Mouse (Mus musculus): ENCODE results near the gene Gm6370.
"Not testable (repeated sequence)": the region's sequence is repeated elsewhere in the genome, so short reads cannot be mapped to it uniquely, and the experiment has no call there.

The Gm6370 gene

DNA sequence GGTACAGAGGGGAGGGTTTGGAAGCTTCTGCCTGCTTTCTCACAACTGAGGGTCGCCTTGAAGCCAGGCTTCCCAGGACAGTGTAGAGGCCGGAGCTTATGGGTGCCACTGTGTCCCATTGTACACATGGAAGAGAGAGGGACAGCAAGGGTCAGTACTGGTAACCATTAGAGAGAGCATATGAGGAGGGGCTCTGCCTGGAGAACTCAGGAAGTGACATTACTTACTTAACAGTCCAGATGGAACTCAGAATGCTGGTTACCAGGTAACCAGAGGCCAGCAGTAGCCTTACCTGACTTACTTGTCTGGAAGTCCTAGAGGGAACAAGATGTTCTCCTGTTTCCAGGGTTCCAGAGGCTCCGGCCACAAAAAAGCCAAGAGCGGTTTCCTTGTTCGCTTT is at the start of gene Gm6370:
TSS of gene Gm6370 (plus strand) at position 301 of the 400 bp plus-strand sequence.
- DNase-seq: not testable (repeated sequence)

DNA sequence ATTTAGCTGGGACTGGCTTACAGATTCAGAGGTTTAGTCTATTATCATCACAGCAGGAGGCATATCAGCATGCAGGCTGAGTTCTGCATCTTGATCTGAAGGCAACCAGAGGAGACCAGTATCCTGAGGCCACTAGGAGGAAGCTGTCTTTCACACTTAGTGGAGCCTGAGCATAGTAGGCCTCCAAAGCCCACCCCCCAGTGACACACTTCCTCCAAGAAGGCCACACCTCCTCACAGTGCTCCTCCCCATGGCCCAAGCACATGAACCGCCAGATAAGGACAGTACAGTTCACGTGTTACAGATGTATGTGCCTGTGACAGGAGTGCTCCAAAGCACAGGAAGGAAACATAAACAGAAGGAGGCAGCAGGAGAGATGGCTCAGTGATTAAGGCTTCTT is 48.4 kb upstream of the Gm6370 start:
- DNase-seq: no peak

- DNase-seq: no peak
Measured at GRCm38 (mm10) chr5:146446633-146447032, 44.5 kb upstream of the Gm6370 start.

DNA sequence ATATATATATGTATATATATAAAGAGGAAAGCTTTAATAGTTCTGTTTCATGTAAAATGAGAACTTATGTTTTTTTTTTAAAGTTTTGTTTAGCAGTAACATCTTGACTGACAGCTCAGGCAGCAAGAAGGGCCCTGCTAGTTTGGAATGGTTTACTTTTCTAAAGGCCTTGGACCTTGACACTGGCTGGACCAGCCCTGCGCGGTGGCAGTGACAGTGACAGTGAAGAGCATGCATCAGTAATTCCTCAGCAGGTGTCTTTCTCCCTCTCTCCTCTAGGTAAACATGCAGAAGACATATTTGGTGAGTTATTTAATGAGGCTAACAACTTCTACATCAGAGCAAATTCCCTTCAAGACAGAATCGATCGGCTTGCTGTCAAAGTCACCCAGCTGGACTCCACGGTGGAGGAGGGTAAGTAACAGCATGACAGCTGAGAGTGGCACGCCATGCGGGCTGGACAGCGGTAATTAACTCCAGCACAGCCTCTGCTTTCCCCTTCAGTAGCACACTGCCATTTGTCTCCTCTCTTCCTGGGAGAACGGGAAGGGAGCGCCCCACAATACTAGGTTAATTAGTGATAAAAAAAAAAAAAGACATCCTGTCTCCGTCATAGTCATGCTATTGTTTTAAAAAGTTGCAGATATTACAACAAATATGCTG is 39.4 kb upstream of the Gm6370 start:
- DNase-seq: no peak

DNA sequence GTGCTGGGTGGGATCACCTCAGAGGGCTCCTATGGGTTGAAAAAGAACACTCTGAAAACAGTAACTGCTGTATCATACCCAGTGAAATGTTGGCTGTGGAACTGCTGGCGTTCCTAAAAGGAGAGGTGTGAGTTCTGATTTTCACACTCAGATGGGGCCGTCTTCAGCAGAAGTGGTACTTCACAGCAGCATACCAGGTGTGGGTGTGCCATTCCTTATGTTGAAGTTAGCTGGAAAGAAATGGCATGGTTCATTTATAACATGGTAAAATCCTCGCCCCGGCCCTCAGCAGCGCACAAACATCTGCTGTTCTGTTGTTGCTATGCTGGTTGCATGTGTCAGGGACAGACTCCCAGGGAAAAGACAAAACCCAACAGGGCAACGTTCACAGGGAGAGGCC is 37.6 kb upstream of the Gm6370 start:
- no peak for DNase-seq

DNA sequence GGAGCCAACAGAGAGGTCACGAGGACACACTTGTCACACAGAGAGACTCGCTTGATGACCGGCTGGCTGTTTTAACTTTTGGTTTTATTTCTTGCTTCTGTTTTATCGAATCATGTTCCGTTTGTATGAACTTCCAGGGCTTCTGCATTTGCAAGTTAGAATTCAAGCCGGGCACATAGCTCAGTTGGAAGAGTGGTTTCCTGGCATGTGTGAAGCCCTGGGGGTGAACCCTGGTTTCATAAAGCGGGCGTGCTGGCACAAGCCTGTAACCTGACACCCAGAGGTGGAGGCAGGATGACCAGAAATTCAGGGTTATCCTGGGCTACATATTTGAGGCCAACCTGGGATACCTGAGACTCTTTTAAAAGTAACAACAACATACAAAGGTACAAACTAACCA is 29.6 kb upstream of the Gm6370 start:
- peak; percentile 34 for DNase-seq

DNA sequence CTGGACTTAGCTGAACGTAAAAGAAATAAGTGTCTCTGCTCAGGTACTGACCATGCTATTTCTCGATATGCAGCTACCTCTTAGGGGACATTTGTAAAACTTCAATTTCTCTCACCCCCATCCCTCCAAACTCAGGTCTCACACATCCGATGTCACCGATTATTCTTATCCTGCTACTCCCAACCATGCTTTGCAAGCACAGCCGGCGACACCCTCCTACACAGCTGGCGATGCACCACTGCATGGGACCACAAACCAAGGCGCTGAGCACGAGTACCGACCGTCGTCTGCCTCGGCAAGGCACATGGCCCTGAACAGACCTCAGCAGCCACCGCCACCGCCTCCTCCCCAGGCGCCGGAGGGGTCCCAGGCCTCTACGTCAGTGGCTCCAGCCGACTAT is 24.5 kb upstream of the Gm6370 start:
- no peak for DNase-seq

DNA sequence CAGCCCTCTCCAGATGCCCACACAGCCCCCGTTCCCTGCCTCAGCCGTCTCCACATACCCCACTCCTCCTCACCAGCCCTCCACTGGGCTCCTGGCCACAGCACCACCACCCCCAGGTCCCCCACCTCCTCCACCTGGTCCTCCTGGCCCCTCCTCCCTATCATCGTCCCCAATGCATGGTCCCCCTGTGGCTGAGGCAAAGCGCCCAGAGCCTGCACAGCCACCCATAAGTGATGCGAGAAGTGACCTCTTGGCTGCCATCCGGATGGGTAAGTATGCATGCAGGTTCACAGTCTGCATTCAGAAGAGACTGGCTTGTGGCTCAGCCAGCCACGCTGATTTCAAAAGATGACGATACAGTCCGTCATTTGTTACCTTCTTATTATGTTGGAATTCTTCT is 22.9 kb upstream of the Gm6370 start:
- DNase-seq: no peak

- no peak for DNase-seq
Measured at GRCm38 (mm10) chr5:146470821-146471220, 20.3 kb upstream of the Gm6370 start.

GRCm38 (mm10) chr5:146471311-146471710 is 19.9 kb upstream of the Gm6370 start:
- no peak for DNase-seq

- no peak for DNase-seq
Measured at GRCm38 (mm10) chr5:146471821-146472220, 19.3 kb upstream of the Gm6370 start.

DNA sequence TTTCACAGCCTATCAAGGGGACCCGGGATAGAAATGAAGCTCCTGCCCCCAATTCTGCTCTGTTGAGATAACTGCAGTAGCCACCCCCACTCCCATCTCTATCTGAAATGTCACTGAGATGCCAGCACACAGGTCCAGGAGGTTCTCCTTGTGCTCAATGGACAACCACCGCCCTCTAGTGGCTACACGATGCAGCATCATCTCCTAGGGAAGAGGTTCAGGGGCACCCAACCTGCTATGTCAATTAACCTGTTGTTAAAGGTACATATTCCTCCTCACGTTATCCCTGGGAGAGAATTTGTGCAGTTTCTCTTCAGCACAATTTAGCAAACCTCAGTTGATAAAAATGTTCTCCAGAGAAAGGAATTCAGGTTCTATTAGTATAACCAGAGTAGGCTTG is 11.6 kb upstream of the Gm6370 start:
- peak; percentile 49 for DNase-seq

GRCm38 (mm10) chr5:146481665-146482064 is 9.5 kb upstream of the Gm6370 start, which contains the start of gene Gm6408:
Gm6408 (plus strand) TSS chr5:146481965.
- not testable (repeated sequence) for DNase-seq

- peak; percentile 47 for DNase-seq
Measured at GRCm38 (mm10) chr5:146488959-146489358, 2.2 kb upstream of the Gm6370 start.

GRCm38 (mm10) chr5:146502099-146502498 is 10.9 kb downstream of the Gm6370 start, which contains the start of gene 4930449I24Rik:
4930449I24Rik (plus strand) TSS chr5:146502399.
- DNase-seq: not testable (repeated sequence)

- not testable (repeated sequence) for DNase-seq
Measured at GRCm38 (mm10) chr5:146513823-146514222, 22.7 kb downstream of the Gm6370 start, which contains the start of gene Gm3402. Gm3402 (plus strand) TSS chr5:146514123.

DNA sequence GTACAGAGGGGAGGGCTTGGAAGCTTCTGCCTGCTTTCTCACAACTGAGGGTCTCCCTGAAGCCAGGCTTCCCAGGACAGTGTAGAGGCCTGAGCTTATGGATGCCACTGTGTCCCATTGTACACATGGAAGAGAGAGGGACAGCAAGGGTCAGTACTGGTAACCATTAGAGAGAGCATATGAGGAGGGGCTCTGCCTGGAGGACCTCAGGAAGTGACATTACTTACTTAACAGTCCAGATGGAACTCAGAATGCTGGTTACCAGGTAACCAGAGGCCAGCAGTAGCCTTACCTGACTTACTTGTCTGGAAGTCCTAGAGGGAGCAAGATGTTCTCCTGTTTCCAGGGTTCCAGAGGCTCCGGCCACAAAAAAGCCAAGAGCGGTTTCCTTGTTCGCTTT is 34.3 kb downstream of the Gm6370 start, which contains the start of gene Gm3404:
TSS of gene Gm3404 (plus strand) at position 301 of the 400 bp plus-strand sequence.
- DNase-seq: not testable (repeated sequence)

DNA sequence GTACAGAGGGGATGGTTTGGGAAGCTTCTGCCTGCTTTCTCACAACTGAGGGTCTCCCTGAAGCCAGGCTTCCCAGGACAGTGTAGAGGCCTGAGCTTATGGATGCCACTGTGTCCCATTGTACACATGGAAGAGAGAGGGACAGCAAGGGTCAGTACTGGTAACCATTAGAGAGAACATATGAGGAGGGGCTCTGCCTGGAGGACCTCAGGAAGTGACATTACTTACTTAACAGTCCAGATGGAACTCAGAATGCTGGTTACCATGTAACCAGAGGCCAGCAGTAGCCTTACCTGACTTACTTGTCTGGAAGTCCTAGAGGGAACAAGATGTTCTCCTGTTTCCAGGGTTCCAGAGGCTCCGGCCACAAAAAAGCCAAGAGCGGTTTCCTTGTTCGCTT is 46.2 kb downstream of the Gm6370 start, which contains the start of gene Gm3409:
TSS of gene Gm3409 (plus strand) at position 301 of the 400 bp plus-strand sequence.
- not testable (repeated sequence) for DNase-seq
